Mouse (Mus musculus) kidney, adult 2 months (tissue): Measurements from ENCODE around the gene Mapkapk2.

Source experiments
- CTCF ChIP-seq: fragments of 200-500 bp; conservative IDR thresholded peaks from 2 replicates; pipeline ENCODE4 v1.5.1; 2011; ENCODE audit warnings: low read depth, mild to moderate bottlenecking, control low read depth, low read length, moderate library complexity, mixed read lengths; ENCODE audit not compliant: insufficient read depth, insufficient read length
- POLR2A ChIP-seq: fragments of 200-500 bp; IDR thresholded peaks from one replicate; pipeline ENCODE4 v1.6.1; 2011; ENCODE audit warnings: low read depth, low read length, control low read depth

DNA sequence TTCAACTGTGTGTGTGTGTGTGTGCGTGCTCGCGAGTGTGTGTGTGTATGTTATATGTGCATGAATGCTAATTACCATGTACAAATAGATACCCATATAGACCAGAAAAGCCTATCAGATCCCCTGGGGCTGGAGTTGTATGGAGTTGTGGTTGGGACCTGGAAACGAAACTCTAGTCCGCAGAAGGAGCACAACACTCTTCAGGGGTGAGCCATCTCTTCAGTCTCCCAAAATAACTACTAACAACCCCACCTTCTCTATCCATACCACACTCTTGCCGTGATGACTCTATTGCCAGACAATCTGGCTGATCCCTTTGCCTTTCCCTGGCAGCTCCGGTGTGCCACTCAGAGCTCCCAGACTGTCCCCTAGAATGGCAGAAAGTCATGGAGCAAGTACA lies 81.7 kb downstream of the Mapkapk2 start:
- no peak for TF ChIP-seq CTCF
- TF ChIP-seq POLR2A: no peak
